ENCODE assay signal across 10 mouse cellular contexts in genomic region chr2:166310438-166310837, GRCm38 (mm10).
"Had no signal": no experiment of that assay in that cellular context is flagged by ENCODE, and none has a peak within 500 bp of the region (broad histone marks: within the 10 kb centered on the region; RNA-seq: fewer than 3 reads in every experiment).

No protein-coding gene starts in this region.

- H3K27ac ChIP-seq: liver, embryonic 13.5 days had no signal

- H3K36me3 ChIP-seq: liver, embryonic 13.5 days had no signal

- H3K9me3 ChIP-seq: liver, embryonic 13.5 days had no signal

- DNase-seq: kidney, postnatal 14 days; kidney, postnatal 4 days; liver, embryonic 13.5 days; lung, adult 2 months; lung, postnatal 14 days; lung, postnatal 4 days; midbrain, embryonic 14.5 days; thymus, adult 18-20 months; thymus, postnatal 36 days had no signal

- H3K4me2 ChIP-seq: liver, embryonic 13.5 days; midbrain, embryonic 11.5 days had no signal

- H3K9ac ChIP-seq: liver, embryonic 13.5 days had no signal

- H3K4me1 ChIP-seq: liver, embryonic 13.5 days had no signal

- H3K27me3 ChIP-seq: liver, embryonic 13.5 days had no signal

- H3K4me3 ChIP-seq: liver, embryonic 13.5 days had no signal
